Mouse (Mus musculus) erythroblast, adult 5-6 weeks (primary cell): ENCODE measurements around the gene 0610040J01Rik. TPM values are rescaled to one million over a fixed set of nuclear protein-coding genes. Genes with fewer than 3 reads are reported as not detected.

Experiments used
- ATAC-seq: replicated peaks from 2 replicates; pipeline ENCODE4 v1.8.0; 2016; ENCODE audit warnings: moderate number of reproducible peaks, mild to moderate bottlenecking, moderate TSS enrichment, inconsistent platforms; ENCODE audit not compliant: poor library complexity, low FRiP score, severe bottlenecking
- total RNA-seq, 2 experiments: library from RNA; stranded (forward) in 1 of 2; stranded (reverse) in 1 of 2; fragments of 150-400 nt in 1 of 2; fragments of 200-764, 138-1000 nt in 1 of 2; gene quantifications; 2 replicates each; pipeline versions ENCODE4 v1.2.3 to v1.2.4; 2015 to 2017; ENCODE audit warnings: low replicate concordance in 2 of 2

0610040J01Rik gene
- total RNA-seq (2015; ENCODE audit: low replicate concordance) = 0.77 TPM in 1 of 2 replicates, not detected in the other
- 2.4 TPM in 1 of 2 replicates, not detected in the other for total RNA-seq (2017; ENCODE audit: low replicate concordance)

DNA sequence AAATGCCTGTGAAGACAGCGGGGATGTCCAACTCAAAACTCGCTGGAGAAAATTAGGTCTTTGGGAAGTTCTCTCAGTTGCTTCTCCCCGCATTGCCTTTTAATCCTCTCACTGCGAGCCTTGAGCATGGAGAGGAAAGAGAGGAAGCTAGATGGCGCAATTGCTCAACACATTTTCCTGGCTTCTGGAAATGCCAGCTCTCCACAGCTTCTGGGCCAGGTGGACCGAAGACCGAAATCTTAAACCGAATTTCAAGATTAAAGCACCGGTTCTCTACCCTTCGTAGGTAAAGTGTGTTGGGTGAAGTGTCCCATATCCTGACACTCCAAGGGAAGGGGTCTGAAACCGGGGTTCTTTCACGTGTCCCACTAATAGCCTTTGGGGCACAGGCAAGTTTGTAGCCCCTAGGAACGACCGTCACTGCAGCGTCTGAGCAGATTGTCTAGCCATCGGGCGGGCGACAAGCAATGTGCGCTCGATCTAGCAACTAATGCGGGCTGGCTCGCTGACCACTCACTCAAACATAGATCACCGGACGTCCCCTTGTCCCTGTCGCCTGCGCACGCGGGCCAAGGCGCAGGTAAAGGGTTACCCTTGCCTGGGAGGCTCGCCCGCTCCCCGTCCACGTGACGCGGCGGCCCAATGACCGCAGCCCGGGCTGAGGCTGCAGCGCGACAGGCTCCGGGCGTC, at the start of gene 0610040J01Rik:
TSS of gene 0610040J01Rik (plus strand) at position 545 of the 690 bp plus-strand sequence.
- ATAC-seq = no peak

DNA sequence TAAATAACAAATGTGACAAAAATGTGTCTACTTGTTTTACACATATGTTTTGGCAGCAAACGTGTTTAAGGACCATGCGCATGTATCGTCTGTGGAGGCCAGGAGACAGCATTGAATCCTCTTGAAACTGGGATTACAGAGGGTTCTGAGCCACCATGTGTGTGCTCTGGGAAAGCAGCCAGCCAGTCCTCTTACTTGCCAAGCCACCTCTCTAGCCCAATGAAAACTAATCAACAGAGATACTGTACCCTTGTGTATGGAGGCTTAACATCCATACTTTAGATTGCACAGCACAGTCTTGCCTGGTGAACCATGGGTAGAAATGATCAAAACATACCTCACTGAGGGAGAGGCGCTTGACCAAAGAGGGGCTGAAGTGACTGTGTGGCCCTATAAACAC, 46.3 kb upstream of the 0610040J01Rik start:
- ATAC-seq = no peak

DNA sequence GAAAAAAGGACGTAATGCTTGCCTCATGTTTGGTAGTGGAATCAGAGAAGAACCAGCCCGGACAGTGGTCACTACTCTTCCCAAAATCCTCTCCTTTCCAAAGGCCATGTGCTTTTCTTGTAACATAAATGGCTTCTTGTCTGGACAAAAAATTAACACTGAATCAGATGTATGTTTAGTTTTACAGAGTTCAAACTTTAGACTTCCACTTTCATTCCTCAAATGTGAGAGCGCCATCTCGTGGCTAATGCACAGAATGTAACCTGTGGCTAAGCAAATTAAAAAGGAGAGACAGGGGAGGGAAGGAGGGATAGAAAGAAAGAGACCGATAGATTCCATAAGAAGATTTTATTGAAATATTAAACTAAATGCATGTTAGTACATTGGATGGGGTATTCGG, 45.4 kb upstream of the 0610040J01Rik start:
- no peak for ATAC-seq

DNA sequence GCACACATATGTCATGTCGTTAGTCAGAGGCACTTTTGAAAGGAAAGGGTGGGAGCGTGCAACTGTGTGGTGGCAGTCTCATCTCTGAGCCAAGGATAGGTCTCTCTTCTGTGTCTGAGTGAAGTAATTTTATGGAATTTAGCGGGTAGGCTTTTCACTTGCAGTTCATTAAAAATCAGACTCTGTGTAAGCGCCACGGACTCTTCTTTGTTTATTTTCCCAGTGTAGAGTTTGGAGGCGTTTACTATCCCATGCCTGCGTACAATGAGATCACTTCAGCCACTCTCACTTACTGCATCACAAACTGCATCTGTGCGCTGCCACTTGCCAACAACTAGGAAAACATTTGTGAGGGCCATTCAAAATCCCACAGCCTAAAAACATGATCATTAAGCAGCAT, 44.7 kb upstream of the 0610040J01Rik start:
- ATAC-seq = no peak

DNA sequence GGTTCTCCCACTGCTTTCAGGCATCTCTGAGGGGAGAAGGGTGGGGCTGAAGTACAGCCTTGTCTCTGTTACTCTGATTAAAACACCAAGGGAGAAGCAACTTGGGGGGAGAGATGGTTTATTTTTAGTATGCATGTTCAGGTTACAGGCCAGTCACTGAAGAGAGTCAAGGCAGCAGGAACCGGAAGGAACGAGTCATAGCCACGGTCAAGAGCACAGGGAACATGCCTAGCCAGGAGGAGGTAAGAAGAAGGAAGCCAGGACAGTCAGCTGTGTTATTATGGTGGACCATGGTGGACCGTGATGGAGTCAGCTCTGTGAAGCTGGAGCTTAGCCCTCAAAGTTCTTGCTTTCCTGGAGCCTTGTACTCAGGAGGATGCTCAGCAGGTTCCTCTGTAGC, 43.9 kb upstream of the 0610040J01Rik start:
- no peak for ATAC-seq

DNA sequence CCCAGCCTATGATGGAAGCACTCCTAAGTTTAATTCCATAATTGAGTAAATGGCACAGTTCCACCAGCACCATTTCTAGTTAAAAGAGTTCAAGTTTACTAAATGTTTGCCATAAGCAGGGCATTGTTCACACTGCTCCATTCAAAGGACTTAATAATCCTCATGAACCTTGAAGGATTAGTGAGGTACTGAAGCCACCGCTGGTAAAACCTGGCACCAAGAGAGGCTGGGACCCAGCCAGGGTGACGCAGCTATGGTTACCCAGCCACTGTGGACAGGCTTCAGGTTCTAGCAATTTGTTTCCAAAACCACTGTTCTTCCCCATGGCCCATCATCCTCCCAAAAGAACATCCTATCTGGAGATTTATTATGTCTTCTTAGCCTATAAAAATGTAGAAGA, 39.2 kb upstream of the 0610040J01Rik start:
- no peak for ATAC-seq

DNA sequence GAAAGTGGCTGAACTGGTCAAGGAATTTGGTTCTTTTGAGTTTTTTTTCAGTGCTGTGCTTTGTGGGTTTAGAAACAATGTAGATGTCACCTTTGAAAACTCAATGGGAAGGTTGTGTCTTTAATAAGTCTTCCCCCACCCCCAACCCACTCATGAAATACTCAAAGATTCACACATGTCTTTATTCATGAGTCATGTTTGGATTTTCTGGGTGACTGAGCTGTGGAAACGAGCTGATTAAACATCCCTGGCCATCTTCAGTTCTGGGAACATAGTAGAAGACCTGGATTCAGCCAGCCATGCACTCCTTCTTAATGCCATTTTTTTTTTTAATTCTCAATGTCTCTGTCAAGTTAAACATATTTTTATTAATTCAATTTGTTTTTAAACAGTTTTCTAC, 38.6 kb upstream of the 0610040J01Rik start:
- ATAC-seq = no peak

DNA sequence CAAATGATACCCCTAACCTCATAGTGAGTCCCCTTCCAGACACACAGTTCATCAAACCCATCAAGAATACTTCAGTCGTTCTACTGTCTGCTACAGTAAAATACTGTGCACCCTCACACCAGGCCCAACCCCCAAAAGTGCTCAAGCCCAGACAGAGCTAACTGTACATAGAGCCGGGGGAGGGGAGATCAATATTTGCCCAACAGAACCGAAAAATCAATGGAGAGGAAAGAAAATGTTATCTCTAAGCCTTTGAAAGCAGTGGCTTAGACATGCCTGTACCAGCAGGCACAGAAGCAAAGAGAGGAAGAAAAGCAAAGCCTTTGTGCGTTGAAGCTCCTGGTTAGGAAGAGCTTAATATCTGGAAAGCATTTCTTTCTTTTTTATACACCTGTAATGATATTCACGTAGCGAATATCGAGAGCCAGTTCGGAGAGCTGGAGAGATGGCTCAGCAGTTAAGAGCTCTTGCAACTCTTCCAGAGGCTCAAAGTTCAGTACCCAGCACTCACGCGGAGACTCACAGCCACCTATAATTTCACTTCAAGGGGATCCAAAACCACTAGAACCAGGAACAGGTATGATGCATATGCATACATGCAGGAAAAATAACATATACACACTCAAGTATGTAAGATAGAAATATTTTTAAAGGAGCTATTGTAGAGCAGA, 23.9 kb upstream of the 0610040J01Rik start:
- no peak for ATAC-seq

DNA sequence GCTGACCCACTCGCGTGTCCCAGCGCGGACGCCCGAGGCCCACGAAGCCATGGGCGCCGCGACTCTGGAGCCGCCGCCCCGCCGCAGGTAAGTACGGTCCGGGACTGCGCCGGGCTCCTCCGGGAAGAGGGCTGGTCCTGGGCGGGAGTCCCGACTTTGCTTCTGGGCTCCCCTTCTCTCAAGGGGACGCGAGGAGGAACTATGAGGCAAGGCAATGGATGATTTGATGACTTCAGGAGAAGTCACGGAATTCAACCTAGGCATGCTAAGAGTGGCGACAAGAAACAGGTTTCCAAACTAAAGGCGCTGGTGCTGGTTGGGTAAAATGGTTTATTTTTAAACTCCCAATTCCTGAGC, 324 bp downstream of the 0610040J01Rik start:
- ATAC-seq = no peak

DNA sequence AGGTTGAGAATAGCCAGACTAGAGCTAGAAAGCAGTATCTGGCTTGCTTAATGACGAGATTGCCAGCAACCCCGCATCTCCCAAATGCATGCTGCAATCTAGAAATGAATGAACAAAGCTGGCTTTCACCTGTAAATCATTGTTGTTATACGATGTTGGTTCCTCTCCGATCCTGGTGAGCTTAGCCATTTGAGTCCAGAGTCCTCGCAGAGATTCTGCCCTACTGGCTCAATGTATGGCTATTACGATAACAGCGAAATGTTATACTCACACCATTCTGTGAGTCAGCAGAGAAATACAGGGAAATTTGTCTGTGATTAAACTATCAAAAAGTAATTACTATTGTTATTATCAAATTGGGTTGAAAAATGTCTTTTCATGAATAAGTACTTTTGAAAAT, 4.5 kb downstream of the 0610040J01Rik start:
- ATAC-seq = no peak

DNA sequence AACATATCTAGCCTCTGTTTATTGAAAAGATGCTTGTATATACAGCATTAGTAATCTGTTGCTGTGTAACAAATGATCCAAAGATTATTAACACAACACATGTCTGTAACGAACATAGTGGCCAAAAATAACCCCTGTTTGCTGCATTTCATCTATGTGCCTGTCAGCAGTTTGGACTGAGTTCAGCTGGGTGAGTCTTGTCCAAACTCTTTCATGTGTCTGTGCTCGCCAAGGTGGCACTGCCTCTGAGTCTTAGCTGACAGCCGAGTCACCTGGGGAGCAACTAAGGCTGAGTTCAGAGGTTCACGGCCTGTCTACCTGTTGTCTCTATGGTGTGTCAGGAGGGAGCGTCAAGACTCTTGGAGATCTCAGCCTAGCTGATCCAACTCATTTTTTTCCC, 5.1 kb downstream of the 0610040J01Rik start:
- no peak for ATAC-seq

DNA sequence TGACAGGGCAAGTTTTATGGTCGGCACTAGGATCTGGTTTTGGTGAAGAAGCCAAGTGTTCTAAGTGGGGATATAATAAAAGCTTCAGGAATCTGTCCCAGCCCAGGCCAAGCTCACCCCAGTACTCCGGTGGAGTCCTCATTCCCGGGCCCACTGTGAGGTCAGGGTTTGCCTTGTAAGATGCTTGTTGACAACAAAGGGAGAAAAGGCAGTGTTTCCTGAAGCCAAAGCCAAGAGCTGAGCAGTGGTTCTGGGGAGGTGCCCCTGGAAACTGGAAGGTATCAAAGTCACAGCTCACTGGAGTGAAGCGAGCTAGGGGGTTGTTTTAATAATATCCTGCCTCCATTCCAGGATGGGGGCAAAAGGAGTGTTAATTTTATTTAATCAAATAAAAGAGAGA, 6.8 kb downstream of the 0610040J01Rik start:
- no peak for ATAC-seq

DNA sequence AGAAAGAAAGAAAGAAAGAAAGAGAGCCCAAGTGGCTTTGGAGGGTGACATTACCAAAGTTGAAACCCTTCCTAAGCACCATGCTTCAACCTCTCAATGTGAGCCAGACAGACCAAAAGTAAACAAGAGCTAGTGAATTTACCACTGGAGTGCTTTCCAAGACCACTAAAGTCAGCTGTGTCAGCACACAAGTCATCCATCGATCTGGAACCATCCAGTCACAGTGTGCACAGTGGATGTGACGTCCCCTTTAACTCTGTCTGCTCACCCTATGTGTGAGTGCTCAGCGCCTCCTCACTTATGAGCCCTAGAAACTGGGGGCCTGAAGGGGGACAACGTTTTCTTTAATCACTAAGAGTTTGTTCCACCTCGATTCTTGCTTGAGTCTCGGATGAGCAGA, 7.4 kb downstream of the 0610040J01Rik start:
- ATAC-seq = no peak

DNA sequence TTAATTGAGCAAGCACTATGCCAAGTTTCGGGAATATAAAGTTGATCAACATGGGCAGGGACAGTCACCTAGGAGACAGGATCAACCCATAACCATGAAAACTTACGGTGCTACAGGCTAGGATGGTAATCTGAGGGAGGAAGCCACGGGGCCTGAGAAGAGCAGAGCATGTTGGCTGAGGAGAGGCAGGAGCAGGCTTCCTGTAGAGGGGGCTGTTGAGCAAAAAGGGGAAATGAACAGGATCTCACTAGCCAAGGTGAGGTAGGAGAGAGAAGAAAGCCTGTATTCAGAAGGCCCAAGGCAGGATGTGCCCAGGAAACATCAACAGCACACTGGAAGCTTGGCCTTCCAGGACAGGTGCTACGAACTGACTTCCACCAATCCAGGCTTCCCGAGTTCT, 9.0 kb downstream of the 0610040J01Rik start:
- ATAC-seq = no peak

DNA sequence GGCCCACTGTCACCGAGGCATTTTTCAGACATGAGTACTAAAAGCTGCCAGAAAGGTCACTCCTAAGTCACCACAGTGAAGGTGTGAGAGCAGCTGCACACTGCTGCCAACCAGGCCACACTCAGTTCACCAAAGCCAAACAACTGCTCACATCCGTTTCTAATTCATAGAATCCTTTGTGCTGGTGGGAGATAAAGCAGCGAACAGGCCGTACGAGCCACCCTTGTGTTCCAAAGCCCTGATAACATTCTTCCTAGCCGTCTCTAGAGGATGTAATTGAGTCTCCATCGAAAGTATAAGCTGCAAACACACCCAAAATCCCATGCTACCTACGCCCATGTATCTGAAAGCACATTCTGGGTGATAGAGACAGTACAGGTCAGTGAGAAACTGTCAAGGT, 9.7 kb downstream of the 0610040J01Rik start:
- ATAC-seq = no peak

DNA sequence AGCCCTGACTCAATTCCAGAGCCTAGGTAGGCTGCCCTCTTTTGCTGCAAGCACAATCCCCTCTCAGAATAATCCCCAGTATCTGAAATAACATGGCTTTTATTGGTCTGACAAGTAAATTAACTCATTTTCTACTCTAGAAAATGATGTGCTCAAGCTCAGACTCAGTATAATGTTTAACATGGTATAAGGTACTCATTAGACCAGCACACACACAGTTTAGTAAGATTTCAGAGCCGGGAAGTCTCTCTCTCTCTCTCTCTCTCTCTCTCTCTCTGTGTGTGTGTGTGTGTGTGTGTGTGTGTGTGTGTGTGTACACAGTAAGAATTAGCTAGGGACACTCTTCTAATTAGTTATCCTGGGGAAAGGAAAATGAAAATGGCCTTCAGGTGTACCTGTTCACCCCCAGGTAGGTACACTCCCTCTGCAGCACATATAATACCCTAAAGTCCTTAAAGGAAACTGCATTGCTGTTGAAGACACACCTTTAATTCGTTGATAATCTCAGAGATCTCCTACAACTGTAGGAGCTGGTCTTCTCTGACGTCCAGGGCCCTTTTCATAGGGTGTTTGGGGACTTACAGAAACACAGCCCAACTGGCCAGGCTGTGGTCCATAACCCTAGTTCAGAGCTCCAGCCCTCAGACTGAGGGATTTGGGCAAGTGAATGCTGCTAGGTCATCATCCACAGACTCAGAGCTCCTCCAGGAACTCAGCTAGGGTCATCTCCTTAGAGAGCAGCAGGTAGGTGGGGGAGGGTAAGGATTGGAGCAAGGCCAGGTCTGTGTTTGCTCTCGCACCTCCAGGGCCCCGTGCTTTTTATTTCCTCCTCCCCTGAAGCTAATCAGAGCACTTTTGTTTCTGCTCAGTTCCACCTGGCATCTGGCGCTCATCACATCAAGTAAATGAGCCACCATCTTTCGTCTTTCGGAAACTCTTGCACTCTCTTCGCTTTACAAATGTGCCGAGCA, 11.5 kb downstream of the 0610040J01Rik start:
- ATAC-seq = no peak

DNA sequence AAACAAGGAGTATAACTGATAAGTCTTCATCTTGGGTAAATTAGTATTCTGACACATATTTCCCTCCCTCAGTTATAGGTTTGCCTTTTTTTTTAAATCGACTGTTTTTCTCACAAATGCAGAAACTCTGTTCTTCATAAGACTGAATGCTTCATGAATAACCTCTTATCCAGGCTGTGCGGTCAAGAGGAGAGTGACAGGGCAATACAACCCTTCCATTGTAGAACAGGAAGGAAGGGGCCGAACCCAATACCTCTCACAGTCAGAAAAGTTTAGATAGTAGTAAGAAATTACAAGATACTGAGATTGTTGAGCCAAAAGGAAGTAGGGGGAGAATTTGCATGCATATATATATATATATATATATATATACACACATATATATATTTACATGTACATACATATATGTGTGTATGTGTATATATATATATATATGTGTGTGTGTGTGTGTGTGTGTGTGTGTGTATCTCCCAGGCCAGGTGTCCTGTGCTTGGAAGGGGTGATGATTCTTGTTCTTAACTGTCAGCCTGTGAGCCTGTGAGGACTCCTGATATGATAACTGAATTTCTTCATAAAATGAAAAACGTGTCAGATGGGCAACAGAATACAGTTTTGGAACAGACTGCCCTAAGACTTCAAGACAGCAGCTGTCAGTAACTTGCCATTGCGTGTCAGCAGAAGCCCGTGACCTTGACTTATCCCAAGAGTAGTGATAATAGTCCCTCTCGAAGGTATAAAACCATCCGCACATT, 12.6 kb downstream of the 0610040J01Rik start:
- ATAC-seq = no peak

DNA sequence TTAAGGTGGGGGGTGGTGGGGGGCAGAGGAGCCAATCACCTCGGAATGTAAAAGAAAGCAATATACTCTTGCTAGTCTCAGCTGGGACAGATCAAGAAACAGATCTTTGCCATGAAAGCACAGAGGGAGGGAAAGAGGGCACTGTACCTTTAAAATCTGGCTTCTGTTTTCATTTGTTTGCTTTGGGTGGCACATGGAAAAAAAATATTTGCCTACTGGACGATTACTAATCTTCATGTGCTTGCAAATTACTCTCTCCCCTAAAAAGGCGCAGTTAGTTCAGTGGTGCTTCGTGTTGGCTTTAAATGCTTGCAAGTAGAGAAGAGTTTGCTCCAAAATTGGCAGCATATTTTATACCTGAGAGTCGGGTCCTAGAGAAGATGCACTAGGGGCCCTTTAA, 13.7 kb downstream of the 0610040J01Rik start:
- ATAC-seq = no peak

DNA sequence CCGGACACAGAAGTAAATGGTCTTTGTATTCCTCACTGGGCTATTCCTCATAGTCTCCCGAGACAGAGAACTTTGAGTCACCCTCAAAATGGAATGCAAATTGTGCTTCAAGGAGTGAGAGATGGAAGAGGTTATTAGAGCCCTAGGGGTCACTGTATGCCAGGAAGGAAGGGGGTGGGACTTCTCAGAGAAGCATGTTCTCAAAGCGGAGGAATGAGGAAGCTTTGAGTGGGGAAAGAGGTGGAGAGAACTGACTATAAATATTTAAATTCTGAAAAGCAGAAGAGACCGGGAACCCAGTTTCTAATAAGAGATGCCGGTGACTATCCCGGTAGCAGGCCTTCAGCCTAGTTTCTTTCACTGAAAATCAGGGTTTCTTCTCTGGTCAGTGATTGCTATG, 14.8 kb downstream of the 0610040J01Rik start:
- no peak for ATAC-seq
